Mouse (Mus musculus) heart, postnatal 4 days (tissue): ENCODE results near the gene 1700030J22Rik. TPM values are rescaled to one million over a fixed set of nuclear protein-coding genes. Genes with fewer than 3 reads are reported as not detected.

Experiments
- total RNA-seq, 2 experiments: library from RNA; stranded (reverse); gene quantifications; 2 replicates each; pipeline ENCODE4 v1.2.3; 2021

Gene 1700030J22Rik
- total RNA-seq, 2 experiments from 2014 or later, result 0.47 to 0.55 TPM

Other genes with a start within 250 kb of the 1700030J22Rik start
- gene Cdyl2, start 246.0 kb downstream of the 1700030J22Rik start, total RNA-seq, result 1 to 10 TPM; 4.9 to 5.0 TPM
- gene Cmc2, start 57.5 kb downstream of the 1700030J22Rik start, total RNA-seq, result 10 to 100 TPM; 55.0 to 55.2 TPM
- gene Cenpn, start 57.2 kb downstream of the 1700030J22Rik start, total RNA-seq, result 10 to 100 TPM; 19.4 to 21.6 TPM
- gene Atmin, start 35.6 kb downstream of the 1700030J22Rik start, total RNA-seq, result 10 to 100 TPM; 17.7 to 18.3 TPM
- gene Gcsh, start 14.6 kb upstream of the 1700030J22Rik start, total RNA-seq, result 10 to 100 TPM; 38.6 to 38.8 TPM
- gene Pkd1l2, start 103.5 kb upstream of the 1700030J22Rik start, total RNA-seq, result under 1 TPM; 0.02 to 0.05 TPM
- gene Bco1, start 116.9 kb upstream of the 1700030J22Rik start, total RNA-seq, result not detected
- 1 to 10 TPM; 7.4 TPM for gene Gan, start 179.2 kb upstream of the 1700030J22Rik start, total RNA-seq